Mouse (Mus musculus): ENCODE measurements at regions not wholly inside any gene's neighbourhood (a gene's known extent, or its start where the extent isn't known, plus 50 kb on each side); places are given as distances from the start of the nearest gene placed in this dataset.

DNA sequence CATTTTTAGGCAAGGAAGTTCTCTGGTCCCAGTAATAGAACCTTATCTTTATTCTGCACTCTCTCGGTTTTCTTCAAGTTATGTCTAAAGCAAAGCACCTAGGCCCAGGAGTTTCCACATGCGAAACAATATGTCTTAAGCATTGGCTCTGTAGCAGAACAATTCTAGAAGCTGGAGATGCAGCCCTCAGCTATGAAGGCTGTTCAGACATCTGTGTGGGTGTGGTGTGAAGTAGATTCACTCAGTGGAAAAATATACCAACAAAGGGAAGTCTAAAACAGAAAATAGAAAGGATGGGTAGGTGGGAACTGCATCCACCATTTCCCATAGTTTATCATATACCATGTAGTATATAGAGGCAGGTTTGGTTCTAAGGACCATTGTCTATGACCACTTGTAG, 165.8 kb upstream of the Ptbp2 start:
- TF ChIP-seq EP300 (IDR thresholded peaks at IDR 0.05) = no peak
- no peak for TF ChIP-seq CTCF (IDR thresholded peaks at IDR 0.05)

All from lung, postnatal 0 days (tissue).